Mouse (Mus musculus): Measurements from ENCODE around the gene Psmb9. TPM values are rescaled to one million over a fixed set of nuclear protein-coding genes. Genes with fewer than 3 reads are reported as not detected.
A peak's percentile ranks its signal among the peaks of the same experiment; 100 is the strongest.

Gene Psmb9
- total and polyA plus RNA-seq, 3 experiments, result 12.1 to 45.1 (median 20.6) TPM

- no peak for DNase-seq
Measured at GRCm38 (mm10) chr17:34138655-34139054, 48.9 kb downstream of the Psmb9 start.

GRCm38 (mm10) chr17:34137601-34138000 lies 50.0 kb downstream of the Psmb9 start:
- no peak for DNase-seq

- peak; percentile 98 for DNase-seq
Measured at GRCm38 (mm10) chr17:34135297-34136224, 52.0 kb downstream of the Psmb9 start.

- no peak for DNase-seq
Measured at GRCm38 (mm10) chr17:34134451-34134850, 53.1 kb downstream of the Psmb9 start.

GRCm38 (mm10) chr17:34133289-34133688 lies 54.3 kb downstream of the Psmb9 start:
- DNase-seq, result no peak

Other genes with a start within 250 kb of the Psmb9 start
- gene Pfdn6, start 247.4 kb downstream of the Psmb9 start, total RNA-seq (2021), result 100 to 1,000 TPM in 1 of 2 experiments, 10 to 100 TPM in 1; 69.7 to 100 TPM
- 5.0 and 6.8 TPM in 2 replicates for gene Pfdn6, start 247.4 kb downstream of the Psmb9 start, polyA plus RNA-seq (2012; rRNA removed)
- 10 to 100 TPM; 35.4 to 38.4 TPM for gene Wdr46, start 247.1 kb downstream of the Psmb9 start, total RNA-seq (2021)
- 18.9 and 25.6 TPM in 2 replicates for gene Wdr46, start 247.1 kb downstream of the Psmb9 start, polyA plus RNA-seq (2012; rRNA removed)
- gene B3galt4, start 236.3 kb downstream of the Psmb9 start, total RNA-seq (2021), result 1 to 10 TPM; 4.0 to 6.5 TPM
- 21.2 and 21.3 TPM in 2 replicates for gene B3galt4, start 236.3 kb downstream of the Psmb9 start, polyA plus RNA-seq (2012; rRNA removed)
- 10 to 100 TPM; 52.8 to 55.1 TPM for gene Vps52, start 232.0 kb downstream of the Psmb9 start, total RNA-seq (2021)
- gene Vps52, start 232.0 kb downstream of the Psmb9 start, polyA plus RNA-seq (2012; rRNA removed), result 88.4 and 107 TPM in 2 replicates
- 100 to 1,000 TPM; 541 to 790 TPM for gene Rps18, start 231.8 kb downstream of the Psmb9 start, total RNA-seq (2021)
- 153 and 176 TPM in 2 replicates for gene Rps18, start 231.8 kb downstream of the Psmb9 start, polyA plus RNA-seq (2012; rRNA removed)
- gene H2-K1, start 187.4 kb downstream of the Psmb9 start, total RNA-seq (2021), result 100 to 1,000 TPM; 577 to 669 TPM
- gene H2-K1, start 187.4 kb downstream of the Psmb9 start, polyA plus RNA-seq (2012; rRNA removed), result 2,584 and 2,844 TPM in 2 replicates
- 10 to 100 TPM; 41.4 to 57.0 TPM for gene Ring1, start 163.1 kb downstream of the Psmb9 start, total RNA-seq (2021)
- gene Ring1, start 163.1 kb downstream of the Psmb9 start, polyA plus RNA-seq (2012; rRNA removed), result 70.0 and 92.4 TPM in 2 replicates
- gene H2-Ke6, start 159.7 kb downstream of the Psmb9 start, total RNA-seq (2021), result 100 to 1,000 TPM; 252 to 263 TPM
- 362 and 465 TPM in 2 replicates for gene H2-Ke6, start 159.7 kb downstream of the Psmb9 start, polyA plus RNA-seq (2012; rRNA removed)
- gene Slc39a7, start 156.1 kb downstream of the Psmb9 start, total RNA-seq (2021), result 100 to 1,000 TPM; 156 to 217 TPM
- 291 and 321 TPM in 2 replicates for gene Slc39a7, start 156.1 kb downstream of the Psmb9 start, polyA plus RNA-seq (2012; rRNA removed)
- 10 to 100 TPM; 47.5 to 54.9 TPM for gene Rxrb, start 156.0 kb downstream of the Psmb9 start, total RNA-seq (2021)
- 150 and 161 TPM in 2 replicates for gene Rxrb, start 156.0 kb downstream of the Psmb9 start, polyA plus RNA-seq (2012; rRNA removed)
- gene Col11a2, start 148.3 kb downstream of the Psmb9 start, total RNA-seq (2021), result 1 to 10 TPM; 1.0 to 1.1 TPM
- 0.35 and 1.7 TPM in 2 replicates for gene Col11a2, start 148.3 kb downstream of the Psmb9 start, polyA plus RNA-seq (2012; rRNA removed)
- under 1 TPM in 1 of 2 experiments, not detected in 1; 0.62 TPM for gene H2-Oa, start 95.4 kb downstream of the Psmb9 start, total RNA-seq (2021)
- gene H2-Oa, start 95.4 kb downstream of the Psmb9 start, polyA plus RNA-seq (2012; rRNA removed), result 1.9 TPM in 2 replicates
- 10 to 100 TPM; 14.4 to 18.9 TPM for gene H2-DMa, start 68.2 kb downstream of the Psmb9 start, total RNA-seq (2021)
- 24.2 and 27.4 TPM in 2 replicates for gene H2-DMa, start 68.2 kb downstream of the Psmb9 start, polyA plus RNA-seq (2012; rRNA removed)
- 100 to 1,000 TPM; 173 to 286 TPM for gene Brd2, start 65.1 kb downstream of the Psmb9 start, total RNA-seq (2021)
- 103 and 104 TPM in 2 replicates for gene Brd2, start 65.1 kb downstream of the Psmb9 start, polyA plus RNA-seq (2012; rRNA removed)
- gene H2-DMb2, start 44.5 kb downstream of the Psmb9 start, total RNA-seq (2021), result 1 to 10 TPM; 2.0 to 3.4 TPM
- 1.3 and 2.3 TPM in 2 replicates for gene H2-DMb2, start 44.5 kb downstream of the Psmb9 start, polyA plus RNA-seq (2012; rRNA removed)
- 10 to 100 TPM in 1 of 2 experiments, 1 to 10 TPM in 1; 6.4 to 12.3 TPM for gene H2-DMb1, start 34.7 kb downstream of the Psmb9 start, total RNA-seq (2021)
- 32.6 and 33.3 TPM in 2 replicates for gene H2-DMb1, start 34.7 kb downstream of the Psmb9 start, polyA plus RNA-seq (2012; rRNA removed)
- gene Tap1, start 211 bp downstream of the Psmb9 start, total RNA-seq (2021), result 10 to 100 TPM; 15.4 to 19.1 TPM
- gene Tap1, start 211 bp downstream of the Psmb9 start, polyA plus RNA-seq (2012; rRNA removed), result 44.5 and 44.9 TPM in 2 replicates
- gene Psmb8, start 10.0 kb upstream of the Psmb9 start, total RNA-seq (2021), result 10 to 100 TPM; 21.8 to 41.4 TPM
- 49.6 and 68.0 TPM in 2 replicates for gene Psmb8, start 10.0 kb upstream of the Psmb9 start, polyA plus RNA-seq (2012; rRNA removed)
- gene Tap2, start 15.8 kb upstream of the Psmb9 start, total RNA-seq (2021), result 10 to 100 TPM; 43.6 to 55.6 TPM
- 61.0 and 64.1 TPM in 2 replicates for gene Tap2, start 15.8 kb upstream of the Psmb9 start, polyA plus RNA-seq (2012; rRNA removed)
- gene H2-Ob, start 51.1 kb upstream of the Psmb9 start, total RNA-seq (2021), result 1 to 10 TPM in 1 of 2 experiments, under 1 TPM in 1; 0.49 to 1.3 TPM
- gene H2-Ob, start 51.1 kb upstream of the Psmb9 start, polyA plus RNA-seq (2012; rRNA removed), result 0.91 TPM in 2 replicates
- 10 to 100 TPM; 78.4 to 97.1 TPM for gene H2-Ab1, start 69.9 kb upstream of the Psmb9 start, total RNA-seq (2021)
- gene H2-Ab1, start 69.9 kb upstream of the Psmb9 start, polyA plus RNA-seq (2012; rRNA removed), result 364 and 513 TPM in 2 replicates
- gene H2-Aa, start 100.1 kb upstream of the Psmb9 start, total RNA-seq (2021), result 100 to 1,000 TPM in 1 of 2 experiments, 10 to 100 TPM in 1; 85.9 to 137 TPM
- gene H2-Aa, start 100.1 kb upstream of the Psmb9 start, polyA plus RNA-seq (2012; rRNA removed), result 134 and 150 TPM in 2 replicates
- gene H2-Eb1, start 118.1 kb upstream of the Psmb9 start, total RNA-seq (2021), result 100 to 1,000 TPM in 1 of 2 experiments, 10 to 100 TPM in 1; 67.3 to 144 TPM
- 59.2 and 66.0 TPM in 2 replicates for gene H2-Eb1, start 118.1 kb upstream of the Psmb9 start, polyA plus RNA-seq (2012; rRNA removed)
- not detected for gene H2-Eb2, start 137.9 kb upstream of the Psmb9 start, total RNA-seq (2021)
- gene H2-Eb2, start 137.9 kb upstream of the Psmb9 start, polyA plus RNA-seq (2012; rRNA removed), result 0.03 TPM in 1 of 2 replicates, not detected in the other
- under 1 TPM; 0.40 to 0.73 TPM for gene Btnl2, start 167.1 kb upstream of the Psmb9 start, total RNA-seq (2021)
- gene Btnl2, start 167.1 kb upstream of the Psmb9 start, polyA plus RNA-seq (2012; rRNA removed), result 0.04 and 0.16 TPM in 2 replicates
- not detected for gene Btnl1, start 189.4 kb upstream of the Psmb9 start, total RNA-seq (2021)
- not detected in 2 replicates for gene Btnl1, start 189.4 kb upstream of the Psmb9 start, polyA plus RNA-seq (2012; rRNA removed)
- 1 to 10 TPM; 2.1 to 2.5 TPM for gene BC051142, start 211.1 kb upstream of the Psmb9 start, total RNA-seq (2021)
- 0.74 and 1.1 TPM in 2 replicates for gene BC051142, start 211.1 kb upstream of the Psmb9 start, polyA plus RNA-seq (2012; rRNA removed)